Mouse (Mus musculus) embryonic facial prominence, embryonic 15.5 days (tissue): Measurements from ENCODE around the gene Aifm1. TPM values are rescaled to one million over a fixed set of nuclear protein-coding genes. Genes with fewer than 3 reads are reported as not detected.

ENCODE experiments used
- ATAC-seq: fragments of 200-750 bp; cut with Nextera tagmentation; 2 replicates; pipeline ENCODE4 v1.8.0; 2017; ENCODE audit warnings: low read depth, moderate TSS enrichment; ENCODE audit not compliant: insufficient number of reproducible peaks, low FRiP score, low TSS enrichment
- H3K27ac ChIP-seq: fragments of 300-500 bp; sonication (generic); replicated peaks from 2 replicates; pipeline ENCODE4 v1.5.1; 2015; ENCODE audit warnings: mild to moderate bottlenecking, inconsistent platforms
- H3K27me3 ChIP-seq: fragments of 300-500 bp; sonication (generic); 2 replicates; pipeline ENCODE4 v1.6.1; 2015; ENCODE audit warnings: inconsistent platforms
- H3K36me3 ChIP-seq: fragments of 300-500 bp; sonication (generic); 2 replicates; pipeline ENCODE4 v1.6.1; 2015; ENCODE audit warnings: mild to moderate bottlenecking, inconsistent platforms
- H3K4me1 ChIP-seq: fragments of 300-500 bp; sonication (generic); 2 replicates; pipeline ENCODE4 v1.6.1; 2015; ENCODE audit warnings: inconsistent platforms
- H3K4me2 ChIP-seq: fragments of 300-500 bp; sonication (generic); replicated peaks from 2 replicates; pipeline ENCODE4 v1.6.1; 2015; ENCODE audit warnings: mild to moderate bottlenecking, inconsistent platforms
- H3K4me3 ChIP-seq: fragments of 300-500 bp; sonication (generic); replicated peaks from 2 replicates; pipeline ENCODE4 v1.5.1; 2015; ENCODE audit warnings: mild to moderate bottlenecking, inconsistent platforms
- H3K9ac ChIP-seq: fragments of 300-500 bp; sonication (generic); 2 replicates; pipeline ENCODE4 v1.6.1; 2015; ENCODE audit warnings: inconsistent platforms
- H3K9me3 ChIP-seq: fragments of 300-500 bp; sonication (generic); replicated peaks from 2 replicates; pipeline ENCODE4 v1.6.1; 2016; ENCODE audit warnings: inconsistent platforms
- WGBS: fragments of 180-500 bp; shearing (Covaris S2); methylation state at CpG from one replicate; pipeline ENCODE4 v1.1.7; 2015; 5-methylcytosine and 5-hydroxymethylcytosine counted together
- polyA plus RNA-seq: library from polyadenylated mRNA; unstranded; fragments of >200 nt; fragmentation: Nextera tagmentation; extraction: Ambion mirVana; gene quantifications from 2 replicates; pipeline ENCODE4 v1.2.1, GENCODE M21; 2015

The Aifm1 gene
- polyA plus RNA-seq, 1 experiment from 2014 or later: 60.8 TPM

DNA sequence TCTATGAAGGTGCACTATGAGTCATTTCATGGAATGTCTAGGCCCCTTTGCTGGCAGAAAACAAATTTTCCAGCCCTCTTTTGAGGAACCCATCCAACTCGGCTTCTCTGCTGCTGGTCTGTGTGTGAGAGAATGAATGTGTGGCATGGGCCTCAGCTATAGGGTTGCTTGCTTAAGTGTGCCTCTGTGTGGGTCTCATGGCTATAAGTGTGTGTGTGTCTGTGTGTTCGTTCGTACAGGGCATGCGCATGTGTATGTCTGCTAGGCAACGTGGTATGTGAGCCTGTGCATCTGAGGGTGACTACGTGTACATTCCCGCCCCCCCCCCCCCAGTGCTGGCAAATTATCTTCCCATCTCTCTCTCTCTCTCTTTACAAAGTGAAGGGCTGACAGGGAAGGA lies 52.9 kb downstream of the Aifm1 start:
- H3K9me3 ChIP-seq: no peaks in the 10 kb centered on the region
- H3K9ac ChIP-seq: no peak overlapping the region
- ATAC-seq: no peak
- H3K4me1 ChIP-seq: no peaks in the 10 kb centered on the region
- H3K4me2 ChIP-seq: no peak overlapping the region
- 0 out of 2 replicates have a peak overlapping the region, but pooled peaks have one; percentile 11 for H3K27ac ChIP-seq
- no peaks in the 10 kb centered on the region for H3K27me3 ChIP-seq
- WGBS: 71% methylated on average over 7 of the region's 7 CpGs
- no peaks in the 10 kb centered on the region for H3K36me3 ChIP-seq
- no peak overlapping the region for H3K4me3 ChIP-seq

DNA sequence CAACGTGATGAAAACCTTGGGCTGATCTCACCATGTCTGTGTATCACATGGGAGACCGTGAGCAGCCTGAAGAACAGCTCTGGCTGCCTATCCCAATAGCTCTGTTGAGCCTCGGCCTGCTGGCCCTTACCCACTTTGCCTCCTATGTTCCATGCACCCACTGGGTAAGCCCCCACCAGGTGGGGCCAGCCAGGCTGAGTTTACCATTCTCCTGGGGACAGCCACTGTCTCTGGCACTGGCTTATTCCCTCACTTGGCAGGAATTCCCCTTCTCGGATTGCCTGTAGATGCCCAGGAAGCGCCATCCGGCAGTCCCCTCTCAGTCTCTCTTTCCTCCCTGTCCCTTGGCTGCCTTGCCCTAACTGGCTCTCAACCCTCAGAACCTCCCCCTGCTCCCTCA lies 56.4 kb downstream of the Aifm1 start:
- ATAC-seq: no peak
- H3K4me3 ChIP-seq: no peak overlapping the region
- 51% methylated on average over 6 of the region's 6 CpGs for WGBS
- no peak overlapping the region for H3K27ac ChIP-seq
- no peaks in the 10 kb centered on the region for H3K27me3 ChIP-seq
- H3K36me3 ChIP-seq: no peaks in the 10 kb centered on the region
- H3K4me2 ChIP-seq: no peak overlapping the region
- H3K9me3 ChIP-seq: no peaks in the 10 kb centered on the region
- no peak overlapping the region for H3K9ac ChIP-seq
- 0 out of 2 replicates have a peak, but pooled peaks cover 5% of the 10 kb centered on the region for H3K4me1 ChIP-seq

GRCm38 (mm10) chrX:48455018-48455417 lies 58.3 kb downstream of the Aifm1 start:
- H3K27me3 ChIP-seq: no peaks in the 10 kb centered on the region
- no peak for ATAC-seq
- H3K9ac ChIP-seq: no peak overlapping the region
- peak overlapping the region; percentile 53; the same call in 1 of the 2 replicates for H3K4me3 ChIP-seq
- 0 out of 2 replicates have a peak, but pooled peaks cover 5% of the 10 kb centered on the region for H3K4me1 ChIP-seq
- WGBS: 38% methylated on average over 9 of the region's 9 CpGs
- no peaks in the 10 kb centered on the region for H3K36me3 ChIP-seq
- no peak overlapping the region for H3K27ac ChIP-seq
- H3K4me2 ChIP-seq: peak overlapping the region; percentile 52
- no peaks in the 10 kb centered on the region for H3K9me3 ChIP-seq

GRCm38 (mm10) chrX:48454495-48454878 lies 58.9 kb downstream of the Aifm1 start:
- Histone ChIP-seq H3K27ac (peak overlapping the region; percentile 55), H3K4me1 (0 out of 2 replicates have a peak, but pooled peaks cover 5% of the 10 kb centered on the region), H3K9ac (peak overlapping the region; percentile 26; the same call in 1 of the 2 replicates), H3K27me3 (no peaks in the 10 kb centered on the region), H3K36me3 (no peaks in the 10 kb centered on the region), H3K4me2 (peak overlapping the region; percentile 52), H3K4me3 (peak overlapping the region; percentile 53), H3K9me3 (no peaks in the 10 kb centered on the region)
- 23% methylated on average over 19 of the region's 21 CpGs for WGBS
- no peak; the same call in 1 of the 2 replicates for ATAC-seq

DNA sequence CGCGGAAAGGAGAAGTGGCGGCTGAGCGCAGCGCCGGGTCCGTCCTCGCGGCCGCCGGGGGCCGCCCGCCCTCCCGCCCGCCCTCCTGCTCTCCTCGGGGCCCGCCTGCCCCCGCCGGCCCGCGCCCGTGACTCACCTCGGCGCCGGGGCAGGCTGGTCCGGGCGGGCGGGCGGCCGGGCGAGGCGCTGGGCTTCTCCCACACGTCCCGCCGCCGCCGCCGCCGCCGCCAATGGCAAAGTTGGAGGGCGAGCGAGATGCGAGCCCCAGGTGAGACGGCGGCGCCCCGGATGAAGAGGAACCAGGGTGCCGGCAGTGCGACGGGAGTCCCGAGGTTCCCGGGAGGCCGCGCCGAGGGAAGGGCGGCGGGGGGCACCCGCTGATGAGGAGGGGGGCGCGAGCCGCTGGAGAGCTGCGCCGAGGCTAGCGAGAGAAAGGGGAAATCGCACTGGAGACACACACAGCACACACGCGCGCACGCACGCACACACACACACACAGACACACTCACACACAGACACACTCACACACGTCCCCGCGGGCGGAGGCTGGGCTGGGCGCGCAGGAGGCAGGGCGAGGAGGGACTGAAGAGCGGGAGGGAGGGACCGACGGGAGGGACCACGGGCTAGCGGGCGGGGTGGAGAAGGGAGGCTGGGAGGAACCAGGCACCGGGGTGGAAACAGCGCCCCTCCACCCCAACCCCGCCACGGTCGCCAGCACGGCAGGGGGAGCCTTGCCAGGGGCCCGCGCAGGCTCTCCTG lies 59.4 kb downstream of the Aifm1 start:
- H3K9ac ChIP-seq: peak overlapping the region; percentile 45
- peak; percentile 93 for ATAC-seq
- H3K4me2 ChIP-seq: peak overlapping the region; percentile 52
- H3K36me3 ChIP-seq: no peaks in the 10 kb centered on the region
- H3K27ac ChIP-seq: peak overlapping the region; percentile 55
- H3K4me1 ChIP-seq: 0 out of 2 replicates have a peak, but pooled peaks cover 5% of the 10 kb centered on the region
- WGBS: 21% methylated on average over 83 of the region's 91 CpGs
- H3K9me3 ChIP-seq: no peaks in the 10 kb centered on the region
- H3K27me3 ChIP-seq: no peaks in the 10 kb centered on the region
- peak overlapping the region; percentile 53 for H3K4me3 ChIP-seq

DNA sequence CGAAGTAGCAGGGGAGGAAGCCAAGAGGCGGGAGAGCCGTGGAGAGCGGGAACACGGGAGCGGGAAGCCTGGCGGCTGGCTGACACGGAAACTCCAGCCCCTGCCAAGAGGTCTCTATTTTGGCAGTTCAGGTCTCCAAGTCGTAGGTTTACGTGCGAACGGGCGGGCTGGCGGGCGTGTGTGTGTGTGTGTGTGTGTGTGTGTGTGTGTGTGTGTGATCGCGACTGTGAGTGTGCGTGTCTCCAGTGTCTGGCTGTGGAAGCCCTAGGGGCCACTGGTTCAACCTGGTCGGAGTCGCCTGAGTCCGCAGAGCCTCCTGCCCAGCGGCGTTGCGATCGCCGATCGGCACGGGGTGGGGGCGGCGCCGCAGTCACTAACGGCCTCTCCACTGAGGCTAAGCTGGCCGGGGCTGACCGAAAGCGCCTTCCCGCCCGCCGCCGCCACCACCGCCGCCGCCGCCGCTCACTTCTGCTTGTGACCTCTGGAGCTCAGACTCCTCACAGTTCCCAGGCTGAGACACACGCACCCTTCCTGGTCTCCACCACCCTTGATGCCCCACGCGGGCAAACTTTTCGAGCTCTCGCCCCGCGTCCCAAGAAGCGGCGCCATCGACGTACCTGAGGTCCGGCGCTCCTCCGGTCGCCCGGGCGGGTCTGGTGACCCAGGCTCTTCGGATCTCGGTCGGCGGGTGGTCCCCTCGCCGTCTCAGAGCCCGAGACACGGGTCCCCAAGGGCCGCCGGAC lies 60.3 kb downstream of the Aifm1 start:
- H3K4me1 ChIP-seq: 0 out of 2 replicates have a peak, but pooled peaks cover 5% of the 10 kb centered on the region
- H3K9ac ChIP-seq: peak overlapping the region; percentile 45
- H3K4me3 ChIP-seq: peak overlapping the region; percentile 53
- 24% methylated on average over 59 of the region's 71 CpGs for WGBS
- H3K27ac ChIP-seq: 0 out of 2 replicates have a peak overlapping the region, but pooled peaks have one; percentile 51
- no peaks in the 10 kb centered on the region for H3K9me3 ChIP-seq
- H3K27me3 ChIP-seq: no peaks in the 10 kb centered on the region
- no peak for ATAC-seq
- no peaks in the 10 kb centered on the region for H3K36me3 ChIP-seq
- H3K4me2 ChIP-seq: peak overlapping the region; percentile 52

DNA sequence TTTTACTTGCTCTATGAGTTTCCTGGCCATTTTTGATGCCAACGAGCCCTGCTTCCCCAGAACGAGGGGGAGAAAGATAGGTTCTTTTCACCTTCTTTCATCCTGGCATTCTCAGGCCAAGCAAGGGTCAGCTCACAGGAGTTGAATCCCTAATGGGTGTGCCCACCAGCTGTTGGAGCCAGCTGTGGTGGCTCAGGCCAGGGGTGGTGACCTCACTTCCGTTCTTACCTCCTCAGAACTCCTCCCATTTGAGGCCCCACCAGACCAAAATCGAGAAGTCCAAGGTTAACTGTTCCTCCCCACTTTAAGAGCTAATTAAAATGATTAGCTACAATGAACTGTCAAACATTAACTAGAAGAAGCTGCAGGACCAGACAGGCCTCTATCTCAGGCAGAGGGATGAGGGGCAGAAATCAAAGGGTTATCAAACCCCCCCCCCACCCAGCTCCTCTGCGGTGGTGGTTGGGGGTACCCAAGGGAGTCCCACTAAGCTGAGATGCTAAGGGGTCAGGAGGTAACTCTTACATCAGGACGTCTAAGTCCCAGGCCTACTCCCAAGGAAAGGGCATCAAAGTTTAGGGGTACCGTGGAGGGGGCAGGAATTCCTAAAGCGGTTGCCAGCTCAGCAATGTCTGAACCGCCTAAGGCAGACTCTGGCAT lies 61.0 kb downstream of the Aifm1 start:
- no peaks in the 10 kb centered on the region for H3K27me3 ChIP-seq
- no peak overlapping the region for H3K27ac ChIP-seq
- H3K4me3 ChIP-seq: peak overlapping the region; percentile 53
- 32% methylated on average over 9 of the region's 9 CpGs for WGBS
- ATAC-seq: no peak
- peak overlapping the region; percentile 45; the same call in 1 of the 2 replicates for H3K9ac ChIP-seq
- H3K9me3 ChIP-seq: no peaks in the 10 kb centered on the region
- H3K4me2 ChIP-seq: peak overlapping the region; percentile 52
- no peaks in the 10 kb centered on the region for H3K36me3 ChIP-seq
- 0 out of 2 replicates have a peak, but pooled peaks cover 5% of the 10 kb centered on the region for H3K4me1 ChIP-seq

- Histone ChIP-seq H3K4me2 (no peak overlapping the region), H3K27ac (no peak overlapping the region), H3K9me3 (no peaks in the 10 kb centered on the region), H3K4me1 (0 out of 2 replicates have a peak, but pooled peaks cover 5% of the 10 kb centered on the region), H3K9ac (no peak overlapping the region), H3K4me3 (no peak overlapping the region), H3K27me3 (no peaks in the 10 kb centered on the region), H3K36me3 (no peaks in the 10 kb centered on the region)
- ATAC-seq: no peak
- 46% methylated on average over 10 of the region's 10 CpGs for WGBS
Observed at GRCm38 (mm10) chrX:48449646-48450045, 63.7 kb downstream of the Aifm1 start.

DNA sequence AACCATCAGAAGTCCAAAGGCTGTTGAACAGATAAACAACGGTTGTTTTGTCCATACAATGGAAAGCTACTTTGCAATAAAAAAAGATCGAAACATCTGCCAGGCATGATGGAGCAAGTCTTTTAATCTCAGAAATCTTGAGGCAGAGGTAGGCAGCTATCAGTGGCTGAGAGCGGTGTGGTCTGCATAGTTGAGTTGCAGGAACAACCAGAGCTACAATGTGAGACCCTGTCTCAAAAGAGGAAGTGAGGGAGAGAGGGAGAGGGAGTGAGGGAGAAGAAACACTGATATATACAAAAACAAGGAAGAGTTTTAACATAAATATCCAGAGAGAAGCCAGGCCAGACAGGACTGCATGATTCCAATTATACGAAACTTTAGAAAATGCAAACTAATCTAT lies 68.7 kb downstream of the Aifm1 start:
- H3K4me1 ChIP-seq: no peaks in the 10 kb centered on the region
- no peak overlapping the region for H3K4me2 ChIP-seq
- H3K9ac ChIP-seq: no peak overlapping the region
- H3K4me3 ChIP-seq: no peak overlapping the region
- no peak for ATAC-seq
- no peak overlapping the region for H3K27ac ChIP-seq
- WGBS: 73% methylated on average over 4 of the region's 4 CpGs
- H3K27me3 ChIP-seq: no peaks in the 10 kb centered on the region
- H3K36me3 ChIP-seq: no peaks in the 10 kb centered on the region
- H3K9me3 ChIP-seq: no peaks in the 10 kb centered on the region

DNA sequence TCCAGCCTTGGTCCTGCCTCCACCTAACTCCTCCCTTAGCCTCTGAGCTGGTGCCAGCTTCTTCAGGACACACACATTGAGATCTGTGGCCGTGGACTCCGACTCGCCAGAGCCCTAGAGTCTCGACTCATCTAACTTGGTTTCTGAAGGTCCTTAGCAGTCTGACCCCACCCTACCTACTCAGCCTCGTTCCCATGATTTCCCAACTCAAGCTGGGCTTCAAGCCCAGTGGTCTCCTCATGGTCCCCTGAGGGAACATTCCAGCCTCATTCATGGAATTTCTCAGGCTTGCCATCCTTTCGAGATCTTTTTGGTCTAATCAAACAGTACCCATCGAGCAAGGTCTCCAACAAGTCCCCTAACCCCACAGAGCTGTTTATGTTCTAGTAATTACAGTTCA lies 71.4 kb downstream of the Aifm1 start:
- Histone ChIP-seq H3K4me2 (no peak overlapping the region), H3K9ac (no peak overlapping the region), H3K36me3 (no peaks in the 10 kb centered on the region), H3K4me3 (no peak overlapping the region), H3K27ac (no peak overlapping the region), H3K27me3 (no peaks in the 10 kb centered on the region), H3K4me1 (peaks cover 7% of the 10 kb centered on the region; the same call in 1 of the 2 replicates), H3K9me3 (no peaks in the 10 kb centered on the region)
- ATAC-seq: no peak
- 57% methylated on average over 7 of the region's 7 CpGs for WGBS

DNA sequence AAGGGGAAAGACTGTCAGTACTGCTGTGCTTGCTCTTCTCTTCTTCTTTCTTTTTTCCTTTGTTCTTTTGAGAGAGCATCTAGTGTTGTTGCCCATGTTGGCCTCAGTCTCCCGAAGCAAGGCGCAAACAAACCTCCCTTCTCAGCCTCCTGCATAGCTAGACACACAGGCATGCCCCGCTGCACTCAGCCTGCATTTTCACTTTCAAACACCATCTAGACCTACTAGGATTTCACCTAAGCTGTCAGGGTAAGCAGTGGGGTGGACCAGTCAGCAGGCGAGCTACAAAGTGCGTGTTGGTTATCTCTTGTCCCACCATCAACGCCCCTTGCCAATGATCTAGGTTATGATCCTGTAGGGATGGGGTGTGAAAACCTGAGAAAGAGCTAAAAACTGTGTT lies 71.8 kb downstream of the Aifm1 start:
- no peak for ATAC-seq
- Histone ChIP-seq H3K9ac (no peak overlapping the region), H3K36me3 (no peaks in the 10 kb centered on the region), H3K4me3 (no peak overlapping the region), H3K27me3 (no peaks in the 10 kb centered on the region), H3K4me2 (no peak overlapping the region), H3K4me1 (peaks cover 7% of the 10 kb centered on the region; the same call in 1 of the 2 replicates), H3K27ac (no peak overlapping the region), H3K9me3 (no peaks in the 10 kb centered on the region)
- 87% methylated on average over 6 of the region's 6 CpGs for WGBS
